Mouse (Mus musculus) lung, postnatal 0 days (tissue): Measurements from ENCODE around the gene 9330159F19Rik. TPM values are rescaled to one million over a fixed set of nuclear protein-coding genes. Genes with fewer than 3 reads are reported as not detected.
A peak's percentile ranks its signal among the peaks of the same experiment; 100 is the strongest.

ENCODE experiments used
- ATAC-seq: fragments of 200-750 bp; cut with Nextera tagmentation; 2 replicates; pipeline ENCODE4 v1.8.0; 2017; ENCODE audit warnings: moderate library complexity
- DNase-seq: peaks from one replicate; pipeline ENCODE4 v3.0.0-alpha.2; 2016; ENCODE audit warnings: low spot score
- H3K27ac ChIP-seq: fragments of 300-500 bp; sonication (generic); 2 replicates; pipeline ENCODE4 v1.5.1; 2014; ENCODE audit warnings: antibody characterized with exemption, mild to moderate bottlenecking, low read length, mixed read lengths
- H3K27me3 ChIP-seq: fragments of 300-500 bp; sonication (generic); replicated peaks from 2 replicates; pipeline ENCODE4 v1.6.1; 2014; ENCODE audit warnings: low read length, mixed read lengths; ENCODE audit not compliant: insufficient read depth
- H3K36me3 ChIP-seq: fragments of 300-500 bp; sonication (generic); 2 replicates; pipeline ENCODE4 v1.6.1; 2014; ENCODE audit warnings: low read length, mixed read lengths; ENCODE audit not compliant: insufficient read depth
- H3K4me1 ChIP-seq: fragments of 300-500 bp; sonication (generic); 2 replicates; pipeline ENCODE4 v1.6.1; 2014; ENCODE audit warnings: antibody characterized with exemption, low read depth, low read length, mixed read lengths; ENCODE audit not compliant: insufficient read depth
- H3K4me2 ChIP-seq: fragments of 300-500 bp; sonication (generic); replicated peaks from 2 replicates; pipeline ENCODE4 v1.6.1; 2014; ENCODE audit warnings: low read depth, mild to moderate bottlenecking, low read length, moderate library complexity, mixed read lengths
- H3K4me3 ChIP-seq: fragments of 300-500 bp; sonication (generic); 2 replicates; pipeline ENCODE4 v1.5.1; 2014; ENCODE audit warnings: low read depth, low read length
- H3K9ac ChIP-seq: fragments of 300-500 bp; sonication (generic); replicated peaks from 2 replicates; pipeline ENCODE4 v1.6.1; 2014; ENCODE audit warnings: low read depth, mild to moderate bottlenecking
- H3K9me3 ChIP-seq: fragments of 300-500 bp; sonication (generic); 2 replicates; pipeline ENCODE4 v1.6.1; 2016; ENCODE audit warnings: low read length, mixed read lengths
- CTCF ChIP-seq: IDR thresholded peaks from 2 replicates; pipeline ENCODE4 v1.5.1; 2016; ENCODE audit warnings: antibody characterized with exemption, mild to moderate bottlenecking
- EP300 ChIP-seq: IDR thresholded peaks from 2 replicates; pipeline ENCODE4 v1.6.1; 2016; ENCODE audit warnings: antibody characterized with exemption, mild to moderate bottlenecking, control low read depth
- WGBS: fragments of 180-500 bp; shearing (Covaris S2); extraction: QIAGEN DNeasy Blood & Tissue Kit; methylation state at CpG from one replicate; pipeline ENCODE4 v1.1.7; 2014; 5-methylcytosine and 5-hydroxymethylcytosine counted together
- polyA plus RNA-seq: library from polyadenylated mRNA; unstranded; fragments of >200 nt; fragmentation: Nextera tagmentation; extraction: Ambion mirVana; gene quantifications from 2 replicates; pipeline ENCODE4 v1.2.1, GENCODE M21; 2015

The 9330159F19Rik gene
- polyA plus RNA-seq, 1 experiment from 2014 or later: 0.14 TPM

GRCm38 (mm10) chr10:29181046-29181445, 30.4 kb upstream of the 9330159F19Rik start:
- Histone ChIP-seq H3K27me3 (no peaks in the 10 kb centered on the region), H3K36me3 (no peaks in the 10 kb centered on the region), H3K4me1 (no peaks in the 10 kb centered on the region), H3K9me3 (no peaks in the 10 kb centered on the region), H3K4me3 (no peak overlapping the region), H3K27ac (no peak overlapping the region), H3K4me2 (no peak overlapping the region), H3K9ac (no peak overlapping the region)
- WGBS: 81% methylated on average over 2 of the region's 2 CpGs
- no peak for TF ChIP-seq EP300
- TF ChIP-seq CTCF: no peak
- ATAC-seq (no peak), DNase-seq (no peak)

GRCm38 (mm10) chr10:29193769-29194168, 17.6 kb upstream of the 9330159F19Rik start:
- Histone ChIP-seq H3K9ac (no peak overlapping the region), H3K4me3 (no peak overlapping the region), H3K4me2 (no peak overlapping the region), H3K27ac (no peak overlapping the region), H3K36me3 (no peaks in the 10 kb centered on the region), H3K27me3 (no peaks in the 10 kb centered on the region), H3K9me3 (no peaks in the 10 kb centered on the region), H3K4me1 (no peaks in the 10 kb centered on the region)
- ATAC-seq: no peak
- DNase-seq: no peak
- no peak for TF ChIP-seq EP300
- no peak for TF ChIP-seq CTCF

GRCm38 (mm10) chr10:29196811-29197210, 14.6 kb upstream of the 9330159F19Rik start:
- no peak for TF ChIP-seq EP300
- TF ChIP-seq CTCF: no peak
- WGBS: 95% methylated on average over 33 of the region's 33 CpGs
- Histone ChIP-seq H3K4me2 (no peak overlapping the region), H3K27ac (no peak overlapping the region), H3K4me3 (no peak overlapping the region), H3K27me3 (no peaks in the 10 kb centered on the region), H3K36me3 (no peaks in the 10 kb centered on the region), H3K9me3 (no peaks in the 10 kb centered on the region), H3K9ac (no peak overlapping the region), H3K4me1 (no peaks in the 10 kb centered on the region)
- ATAC-seq (no peak), DNase-seq (no peak)

GRCm38 (mm10) chr10:29198642-29199041, 12.8 kb upstream of the 9330159F19Rik start, which contains the start of gene Gm49353:
TSS of gene Gm49353 (plus strand) at chr10:29198954.
- H3K27ac ChIP-seq: no peak within 1 kb of the TSS
- TF ChIP-seq CTCF: no peak
- no peak for TF ChIP-seq EP300
- H3K27me3 ChIP-seq: no peaks in the 10 kb centered on the region
- 85% methylated on average over 7 of the region's 7 CpGs for WGBS
- H3K9me3 ChIP-seq: no peaks in the 10 kb centered on the region
- no peaks in the 10 kb centered on the region for H3K36me3 ChIP-seq
- H3K4me1 ChIP-seq: no peaks in the 10 kb centered on the region
- H3K4me2 ChIP-seq: no peak within 1 kb of the TSS
- no peak within 1 kb of the TSS for H3K9ac ChIP-seq
- DNase-seq (no peak), ATAC-seq (no peak)
- no peak within 1 kb of the TSS for H3K4me3 ChIP-seq

- H3K27ac ChIP-seq: no peak overlapping the region
- WGBS: 70% methylated on average over 3 of the region's 3 CpGs
- no peak for DNase-seq
Measured at GRCm38 (mm10) chr10:29199835-29200234, 11.6 kb upstream of the 9330159F19Rik start.

GRCm38 (mm10) chr10:29200609-29201008, 10.8 kb upstream of the 9330159F19Rik start:
- Histone ChIP-seq H3K27ac (no peak overlapping the region), H3K27me3 (no peaks in the 10 kb centered on the region), H3K4me3 (no peak overlapping the region), H3K4me2 (no peak overlapping the region), H3K36me3 (no peaks in the 10 kb centered on the region), H3K9me3 (no peaks in the 10 kb centered on the region), H3K4me1 (no peaks in the 10 kb centered on the region), H3K9ac (no peak overlapping the region)
- 83% methylated on average over 1 of the region's 1 CpGs for WGBS
- ATAC-seq (no peak), DNase-seq (no peak)
- no peak for TF ChIP-seq CTCF
- no peak for TF ChIP-seq EP300

More at GRCm38 (mm10) chr10:29199835-29200234, 11.6 kb upstream of the 9330159F19Rik start:
- no peaks in the 10 kb centered on the region for H3K27me3 ChIP-seq
- H3K9ac ChIP-seq: no peak overlapping the region
- H3K4me3 ChIP-seq: no peak overlapping the region
- no peaks in the 10 kb centered on the region for H3K36me3 ChIP-seq
- no peak for ATAC-seq
- TF ChIP-seq CTCF (no peak), EP300 (no peak)
- no peaks in the 10 kb centered on the region for H3K4me1 ChIP-seq
- H3K9me3 ChIP-seq: no peaks in the 10 kb centered on the region
- no peak overlapping the region for H3K4me2 ChIP-seq

- peak; percentile 71 for TF ChIP-seq CTCF
- TF ChIP-seq EP300: no peak
- no peak; the same call in 1 of the 2 replicates for ATAC-seq
- Histone ChIP-seq H3K9me3 (no peaks in the 10 kb centered on the region), H3K27me3 (no peaks in the 10 kb centered on the region), H3K4me1 (no peaks in the 10 kb centered on the region), H3K27ac (no peak overlapping the region), H3K4me2 (no peak overlapping the region), H3K4me3 (no peak overlapping the region), H3K9ac (no peak overlapping the region), H3K36me3 (no peaks in the 10 kb centered on the region)
- peak; percentile 60 for DNase-seq
Measured at GRCm38 (mm10) chr10:29206730-29207129, 4.7 kb upstream of the 9330159F19Rik start.
